Mouse (Mus musculus): ENCODE results near the gene Cyp2d26. TPM values are rescaled to one million over a fixed set of nuclear protein-coding genes. Genes with fewer than 3 reads are reported as not detected.

Gene Cyp2d26
- total RNA-seq, 4 experiments from 2014 or later = not detected

DNA sequence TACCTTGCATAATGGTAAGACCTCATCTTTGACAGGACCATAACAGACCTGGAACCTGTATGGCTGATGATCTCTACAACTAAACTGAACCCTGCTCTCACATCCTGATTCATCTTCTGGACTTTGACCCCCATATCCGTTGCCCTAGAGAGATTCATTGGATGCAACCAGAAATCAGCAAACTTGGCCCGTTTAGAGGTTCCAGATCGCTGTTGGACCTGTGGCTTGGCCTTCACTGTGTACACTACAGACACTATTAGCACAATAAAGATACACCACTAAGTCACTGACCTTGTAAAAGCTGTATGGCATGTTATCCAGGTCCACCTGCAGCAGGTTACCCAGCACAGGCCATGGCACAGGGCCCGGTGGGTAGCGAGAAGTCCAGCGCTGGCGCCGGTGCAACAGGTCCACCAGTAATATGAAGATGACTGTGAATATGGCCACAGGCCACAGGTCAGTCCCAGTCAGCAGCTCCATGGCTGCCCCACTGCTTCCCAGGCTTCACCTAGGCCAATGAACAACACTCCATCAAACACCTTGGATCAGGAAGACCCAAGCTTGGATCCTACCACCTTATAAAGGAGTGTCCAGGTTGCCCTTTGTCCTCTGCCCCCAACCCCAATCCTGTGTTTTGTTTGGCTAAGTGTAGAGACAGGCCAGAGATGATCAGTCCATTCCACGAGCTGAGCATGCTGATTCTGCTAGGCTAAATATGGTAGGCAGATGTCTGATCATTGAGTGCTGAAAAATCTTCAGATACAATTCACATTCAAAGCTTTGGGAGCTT is 30.3 kb downstream of the Cyp2d26 start, which contains the start of gene Cyp2d40:
Gene Cyp2d40 (minus strand): TSS at position 553 of the 790 bp plus-strand sequence.
- DNase-seq (ENCODE audit: low spot score in 2 of 2) = no peak

DNA sequence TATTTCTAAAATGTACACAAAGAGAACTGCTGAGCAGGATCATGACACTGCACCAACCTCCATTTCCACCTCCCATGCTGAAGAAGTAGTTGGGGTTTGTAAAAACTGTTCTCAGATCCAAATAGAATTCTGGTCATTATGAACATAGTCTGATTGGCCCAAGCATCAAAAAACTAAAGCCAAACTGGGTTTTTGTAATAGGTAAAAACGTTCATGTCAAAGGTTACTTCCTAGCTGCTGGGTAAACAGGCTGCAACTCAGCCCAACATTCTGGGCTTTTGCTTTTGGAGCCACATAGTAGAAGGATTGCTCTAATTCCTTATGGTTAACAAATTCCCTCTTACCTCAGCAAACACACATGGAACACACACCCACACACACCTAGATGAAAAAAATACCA is 46.0 kb downstream of the Cyp2d26 start:
- no peak for DNase-seq (ENCODE audit: low spot score in 2 of 2)

DNA sequence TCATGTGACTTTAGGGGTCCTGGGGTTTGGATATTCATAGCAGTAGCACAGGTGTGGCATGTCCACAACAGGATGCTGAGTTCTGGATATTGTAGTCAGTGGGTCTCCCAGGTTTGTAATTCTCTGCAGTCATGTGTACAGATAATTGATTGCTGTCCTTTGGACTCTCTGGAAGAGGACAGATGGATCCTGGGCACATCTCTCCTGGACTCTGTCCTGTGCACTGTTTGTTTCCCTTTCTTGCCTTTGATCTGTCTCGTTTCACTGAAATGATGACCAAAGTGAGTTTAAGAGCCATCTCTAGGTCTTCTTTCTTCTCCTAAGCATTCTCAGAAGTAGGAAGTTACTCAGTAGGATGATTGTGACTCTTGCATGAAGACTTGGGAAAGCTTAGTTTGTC is 46.6 kb downstream of the Cyp2d26 start:
- DNase-seq (ENCODE audit: low spot score in 2 of 2) = no peak

Small RNAs within 50 kb of the gene (microRNA-seq; reads per million reads assigned to microRNA genes)
- gene Gm27618 = 0 reads per million in 2 experiments

Other genes starting within 250 kb of the Cyp2d26 start
- not detected for gene Cyp2d12, start 239.2 kb downstream of the Cyp2d26 start, total RNA-seq (2022)
- not detected for gene Cyp2d34, start 173.3 kb downstream of the Cyp2d26 start, total RNA-seq (2022)
- not detected for gene Cyp2d40, start 30.1 kb downstream of the Cyp2d26 start, total RNA-seq (2022)
- gene Tcf20, start 193.6 kb upstream of the Cyp2d26 start, total RNA-seq (2022) = 100 to 1,000 TPM; 192 to 215 (median 201) TPM
- 1 to 10 TPM; 1.7 to 6.2 (median 3.5) TPM for gene Nfam1, start 239.0 kb upstream of the Cyp2d26 start, total RNA-seq (2022)